Mouse (Mus musculus) liver, adult 2 months (tissue): ENCODE data around the gene Opa3.

ENCODE experiments used
- CTCF ChIP-seq: fragments of 200-500 bp; IDR thresholded peaks from 2 replicates; pipeline ENCODE4 v1.5.1; 2011; ENCODE audit warnings: low read depth, low read length, control low read depth
- POLR2A ChIP-seq: fragments of 200-500 bp; IDR thresholded peaks from 2 replicates; pipeline ENCODE4 v1.6.1; 2011; ENCODE audit warnings: low read length, control low read depth; ENCODE audit not compliant: insufficient read depth; ENCODE audit errors: extremely low read depth

DNA sequence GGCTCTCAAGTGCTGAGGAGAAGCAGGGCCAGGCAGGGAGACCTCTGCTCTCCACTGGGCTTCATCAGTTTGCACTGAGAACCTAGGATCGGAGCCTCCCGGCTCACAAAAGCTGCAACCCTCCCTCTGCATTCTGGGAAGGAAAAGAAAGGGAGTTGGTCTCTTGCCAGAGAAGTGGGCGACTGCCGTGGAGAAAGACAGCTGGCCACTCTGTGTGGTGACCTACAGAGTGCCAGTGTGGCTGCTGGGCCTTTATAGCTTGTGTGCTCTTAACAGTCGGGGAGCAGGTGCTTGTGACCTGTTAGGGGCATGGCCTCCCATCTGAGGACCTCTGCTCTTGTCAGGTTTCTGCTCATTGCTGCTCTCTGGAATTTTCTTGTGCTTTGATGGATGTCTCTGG lies 15.7 kb downstream of the Opa3 start:
- TF ChIP-seq POLR2A, result no peak
- TF ChIP-seq CTCF, result no peak
